Mouse (Mus musculus) spleen, adult 12 weeks (tissue): ENCODE measurements at regions not wholly inside any gene's neighbourhood (a gene's known extent, or its start where the extent isn't known, plus 50 kb on each side); places are given as distances from the start of the nearest gene placed in this dataset.

Experiments used
- DNase-seq: peaks from one replicate; pipeline ENCODE4 v3.0.0; 2022; ENCODE audit warnings: low spot score

DNA sequence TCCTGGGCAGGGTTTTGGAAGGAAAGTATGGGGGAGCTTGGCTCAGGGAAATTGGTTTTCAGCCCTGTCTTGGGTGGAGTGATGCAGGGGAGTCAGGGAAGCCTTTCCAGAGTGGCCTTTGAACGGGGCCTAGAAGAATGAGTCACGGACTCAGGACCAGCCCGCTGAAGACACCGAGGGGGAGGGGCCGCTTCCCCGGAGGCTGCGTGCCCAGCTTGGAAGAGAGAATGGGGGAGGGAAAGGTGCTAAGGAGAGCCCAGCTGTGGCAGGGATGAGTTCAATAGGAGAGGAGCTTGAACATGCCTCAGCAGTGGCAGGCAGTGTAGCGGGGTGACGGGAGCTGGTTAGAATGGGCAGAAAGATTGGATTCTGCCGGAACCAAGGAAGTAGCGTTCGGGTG lies 337.8 kb downstream of the Zfp706 start:
- DNase-seq, result no peak

DNA sequence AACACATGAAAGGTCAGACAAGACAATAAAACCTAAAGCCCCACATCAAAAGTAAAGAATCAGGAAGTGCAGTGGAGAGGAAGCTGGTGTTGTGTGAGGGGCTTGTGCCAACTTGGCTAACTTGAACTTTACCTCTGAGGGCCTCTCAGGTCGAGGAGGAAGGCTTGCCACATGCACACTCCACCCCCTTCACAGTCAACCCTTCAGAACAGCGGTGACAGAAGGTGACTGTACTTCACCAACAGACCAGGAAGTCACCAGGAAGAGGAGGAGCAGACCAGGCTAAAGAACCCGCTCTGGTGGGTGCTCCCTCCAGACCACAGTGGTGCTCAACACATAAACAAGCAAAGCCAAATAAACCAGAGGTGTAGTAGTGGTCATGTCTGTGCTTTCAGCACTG lies 341.0 kb downstream of the Zfp706 start:
- no peak for DNase-seq

DNA sequence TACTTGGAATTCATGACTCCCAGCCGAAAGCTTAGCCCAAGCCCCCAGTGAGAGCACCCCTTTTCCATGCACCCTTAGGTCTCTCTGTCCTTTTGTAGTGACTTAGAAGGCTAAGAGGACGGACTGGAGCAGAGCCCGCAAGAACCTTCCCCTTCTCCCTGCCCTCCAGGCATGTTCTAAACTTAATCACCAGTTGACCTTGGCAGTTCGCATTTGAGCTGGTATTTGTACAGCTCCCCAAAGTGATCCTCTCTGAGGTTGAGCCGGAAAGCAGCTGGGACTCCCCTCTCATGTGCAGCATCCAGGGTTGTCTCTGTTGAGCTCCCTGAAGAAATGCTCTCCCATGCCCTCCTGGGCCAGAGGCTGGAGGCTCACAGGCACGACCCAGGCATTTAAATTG lies 343.2 kb downstream of the Zfp706 start:
- no peak for DNase-seq

DNA sequence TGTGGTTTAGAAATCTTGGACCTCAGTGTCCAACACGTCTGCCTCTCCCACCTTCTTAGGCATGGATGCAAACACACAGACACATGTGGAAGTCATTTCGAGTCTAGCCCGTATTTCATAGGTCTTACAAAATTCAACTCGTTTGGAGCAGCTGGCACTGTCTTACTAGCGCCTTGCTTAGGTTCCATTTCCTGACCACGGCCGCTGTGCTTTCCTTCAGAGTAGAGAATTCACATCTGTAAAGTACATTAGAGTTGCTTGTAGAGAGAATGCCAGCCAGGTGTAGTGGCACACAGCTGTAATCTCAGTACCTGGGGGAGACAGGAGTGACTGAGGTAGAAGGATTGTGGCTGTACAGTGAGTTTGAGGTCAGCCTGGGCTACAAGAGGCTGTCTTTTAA lies 346.6 kb downstream of the Zfp706 start:
- no peak for DNase-seq
